Mouse (Mus musculus) embryonic fibroblast, embryonic 13.5 days (primary cell): ENCODE data around the gene Slc23a3.

Experiments
- CTCF ChIP-seq: IDR thresholded peaks from 2 replicates; pipeline ENCODE4 v1.5.1; 2011; ENCODE audit warnings: mild to moderate bottlenecking, control low read depth, low read length, moderate library complexity, borderline replicate concordance; ENCODE audit not compliant: insufficient read depth
- POLR2A ChIP-seq: IDR thresholded peaks from 2 replicates; pipeline ENCODE4 v1.6.1; 2011; ENCODE audit warnings: low read depth, mild to moderate bottlenecking, control low read depth, low read length, moderate library complexity

GRCm38 (mm10) chr1:75140601-75141190 is 7.0 kb upstream of the Slc23a3 start:
- TF ChIP-seq CTCF (no peak), POLR2A (no peak; the same call in 1 of the 2 replicates)
